Mouse (Mus musculus) G1E (cell line): ENCODE results near the gene Sox15. TPM values are rescaled to one million over a fixed set of nuclear protein-coding genes. Genes with fewer than 3 reads are reported as not detected.

ENCODE experiments used
- ATAC-seq: 2 replicates; pipeline ENCODE4 v1.8.0; 2016; ENCODE audit warnings: mild to moderate bottlenecking; ENCODE audit not compliant: insufficient number of reproducible peaks, poor library complexity, low FRiP score, severe bottlenecking; ENCODE audit errors: extremely low read depth
- DNase-seq: peaks from one replicate; pipeline ENCODE4 v3.0.0; 2012; ENCODE audit warnings: low spot score
- H3K27me3 ChIP-seq: 2 replicates; pipeline ENCODE4 v1.6.1; 2012; ENCODE audit warnings: mild to moderate bottlenecking, low read length, inconsistent platforms; ENCODE audit not compliant: insufficient read depth
- H3K36me3 ChIP-seq: replicated peaks from 2 replicates; pipeline ENCODE3; 2012; ENCODE audit warnings: mild to moderate bottlenecking, inconsistent platforms
- H3K4me1 ChIP-seq: 2 replicates; pipeline ENCODE4 v1.6.1; 2012; ENCODE audit warnings: low read depth, low read length, inconsistent platforms, mixed read lengths; ENCODE audit not compliant: insufficient read depth
- H3K4me3 ChIP-seq: 2 replicates; pipeline ENCODE4 v1.5.1; 2012; ENCODE audit warnings: low read depth, mild to moderate bottlenecking, inconsistent platforms, low read length, moderate library complexity, mixed read lengths
- H3K9me3 ChIP-seq: replicated peaks from 2 replicates; pipeline ENCODE4 v1.6.1; 2012; ENCODE audit warnings: inconsistent platforms
- CTCF ChIP-seq: IDR thresholded peaks from 2 replicates; pipeline ENCODE4 v1.5.1; 2012; ENCODE audit warnings: low read depth, low read length, inconsistent platforms, mixed read lengths
- GATA1 ChIP-seq: IDR thresholded peaks from 2 replicates; pipeline ENCODE4 v1.6.1; 2012; ENCODE audit warnings: borderline replicate concordance, low read length, inconsistent platforms, mixed read lengths
- GATA2 ChIP-seq: IDR thresholded peaks from 2 replicates; pipeline ENCODE4 v1.6.1; 2012; ENCODE audit warnings: low read depth, low read length, inconsistent platforms, borderline replicate concordance
- POLR2AphosphoS5 ChIP-seq: IDR thresholded peaks from 2 replicates; pipeline ENCODE4 v1.6.1; 2012; ENCODE audit warnings: low read depth, low read length, inconsistent platforms; ENCODE audit not compliant: insufficient replicate concordance
- TAL1 ChIP-seq: conservative IDR thresholded peaks from 2 replicates; pipeline ENCODE4 v1.6.1; 2012; ENCODE audit warnings: low read depth, low read length, inconsistent platforms, mixed read lengths
- polyA plus RNA-seq: library from polyadenylated mRNA; stranded (reverse); fragments of >175 nt; gene quantifications from 2 replicates; pipeline ENCODE4 v1.2.3, GENCODE M21; 2012
- total RNA-seq, 2 experiments: library from RNA; stranded (forward) in 1 of 2; stranded (reverse) in 1 of 2; fragments of 200-1000 nt in 1 of 2; fragments of >200 nt in 1 of 2; fragmentation: Nextera tagmentation in 1 of 2; gene quantifications; 2 replicates each; pipeline ENCODE4 v1.2.3; 2014 to 2017

Sox15 gene
- total RNA-seq (2014; fragmentation: Nextera tagmentation): 2.1 TPM in 1 of 2 replicates, not detected in the other
- total RNA-seq (2017): 0.17 TPM in 1 of 2 replicates, not detected in the other
- 0.20 and 0.36 TPM in 2 replicates for polyA plus RNA-seq

DNA sequence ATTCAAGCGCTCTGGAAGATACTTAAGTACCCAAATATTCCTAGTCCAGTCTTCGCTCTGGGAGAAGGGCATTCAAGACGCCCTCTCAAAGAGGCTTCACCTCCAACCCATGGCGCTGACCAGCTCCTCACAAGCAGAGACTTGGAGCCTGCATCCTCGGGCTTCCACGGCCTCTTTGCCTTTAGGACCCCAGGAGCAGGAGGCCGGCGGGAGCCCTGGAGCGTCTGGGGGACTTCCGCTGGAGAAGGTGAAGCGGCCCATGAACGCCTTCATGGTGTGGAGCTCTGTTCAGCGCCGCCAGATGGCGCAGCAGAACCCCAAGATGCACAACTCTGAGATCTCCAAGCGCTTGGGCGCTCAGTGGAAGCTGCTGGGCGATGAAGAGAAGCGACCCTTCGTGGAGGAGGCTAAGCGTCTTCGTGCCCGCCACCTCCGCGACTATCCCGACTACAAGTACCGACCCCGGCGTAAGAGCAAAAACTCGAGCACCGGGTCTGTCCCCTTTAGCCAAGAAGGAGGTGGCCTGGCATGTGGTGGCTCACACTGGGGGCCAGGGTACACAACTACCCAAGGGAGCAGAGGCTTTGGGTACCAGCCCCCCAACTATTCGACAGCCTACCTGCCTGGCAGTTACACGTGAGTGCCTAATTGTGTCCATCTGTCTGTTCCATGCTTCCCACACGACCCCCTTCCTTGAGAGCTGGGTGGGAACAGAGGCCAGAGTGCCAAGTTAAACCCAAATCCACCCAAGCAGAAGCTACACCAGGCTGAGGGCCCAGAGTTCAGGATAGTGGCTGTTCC, at the start of gene Sox15:
Sox15 (plus strand) TSS at position 51 of the 801 bp plus-strand sequence.
- H3K4me3 ChIP-seq: no peak within 1 kb of the TSS
- H3K4me1 ChIP-seq: peaks cover 59% of the 10 kb centered on the region
- ATAC-seq (no peak), DNase-seq (no peak)
- no peaks in the 10 kb centered on the region for H3K27me3 ChIP-seq
- H3K36me3 ChIP-seq: peaks cover 94% of the 10 kb centered on the region
- TF ChIP-seq GATA2: no peak
- H3K9me3 ChIP-seq: no peaks in the 10 kb centered on the region

DNA sequence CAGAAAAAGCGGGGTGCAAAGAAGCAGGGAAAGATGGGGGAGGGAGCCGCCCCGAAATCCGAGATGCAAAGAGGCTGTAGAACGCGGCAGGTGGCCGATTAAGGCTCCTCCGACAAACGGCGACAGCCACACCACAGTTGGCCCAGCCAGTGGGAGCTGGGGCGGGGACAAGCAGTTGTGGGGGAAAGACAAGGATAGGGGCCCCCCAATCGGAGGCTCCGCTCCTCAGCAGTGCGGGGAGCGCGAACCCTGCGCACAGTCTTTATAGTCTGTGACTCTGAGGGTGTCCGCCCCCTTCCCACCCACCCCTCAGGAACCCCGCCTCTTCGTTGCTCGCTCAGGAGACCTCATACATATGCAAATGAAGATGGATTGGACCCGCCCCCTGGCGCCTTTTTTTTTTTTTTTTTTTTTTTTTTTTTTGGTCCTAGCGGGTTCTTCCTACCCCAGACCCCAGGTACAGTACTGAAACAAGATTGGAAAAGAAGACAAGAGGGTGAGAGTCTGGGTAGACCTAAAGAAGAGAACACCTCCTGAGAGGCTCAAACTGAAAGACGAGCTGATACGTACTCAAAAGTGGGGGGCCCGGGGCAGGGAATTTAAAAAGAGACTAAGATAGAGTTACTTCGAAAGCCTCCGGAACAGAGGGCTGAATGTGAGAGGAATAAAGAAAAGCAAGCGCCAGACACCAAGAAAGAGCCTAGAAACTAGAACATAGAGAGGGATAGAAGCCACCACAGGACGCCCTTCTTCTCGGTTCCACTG, 49.2 kb upstream of the Sox15 start, which contains the start of gene Atp1b2:
Atp1b2 (minus strand) TSS at position 217 of the 765 bp plus-strand sequence.
- H3K4me1 ChIP-seq: peaks cover 90% of the 10 kb centered on the region

DNA sequence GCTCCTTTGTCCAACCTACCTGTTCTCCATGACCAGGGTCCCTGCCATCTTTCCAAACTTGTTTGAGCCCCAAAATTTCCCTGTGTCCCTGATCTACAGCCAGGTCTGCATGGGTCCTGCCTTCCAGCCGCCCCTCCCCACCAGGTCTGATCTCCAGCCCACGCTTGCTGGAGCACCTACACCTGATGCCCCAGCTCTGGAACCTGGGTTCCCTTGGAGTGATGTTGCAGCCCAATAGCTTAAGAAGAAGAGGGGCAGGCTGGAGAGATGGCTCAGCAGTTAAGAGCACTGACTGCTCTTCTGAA, 48.7 kb upstream of the Sox15 start:
- peaks cover 89% of the 10 kb centered on the region for H3K4me1 ChIP-seq
- DNase-seq: no peak

More for the DNA sequence above, 49.2 kb upstream of the Sox15 start, which contains the start of gene Atp1b2:
- no peaks in the 10 kb centered on the region for H3K9me3 ChIP-seq
- no peak for TF ChIP-seq TAL1
- peak; percentile 69; the same call in 1 of the 2 replicates for TF ChIP-seq POLR2AphosphoS5
- ATAC-seq (peak; percentile 79), DNase-seq (peak; percentile 89)
- H3K4me3 ChIP-seq: peak within 1 kb of the TSS; percentile 80
- H3K36me3 ChIP-seq: peaks cover 33% of the 10 kb centered on the region
- no peaks in the 10 kb centered on the region for H3K27me3 ChIP-seq

GRCm38 (mm10) chr11:69606832-69607231, 48.3 kb upstream of the Sox15 start:
- no peak overlapping the region; the same call in 1 of the 2 replicates for H3K4me3 ChIP-seq
- H3K27me3 ChIP-seq: no peaks in the 10 kb centered on the region
- DNase-seq (no peak), ATAC-seq (no peak)
- TF ChIP-seq CTCF (no peak), POLR2AphosphoS5 (no peak), GATA2 (no peak), GATA1 (no peak), TAL1 (no peak)
- H3K4me1 ChIP-seq: peaks cover 85% of the 10 kb centered on the region
- peaks cover 25% of the 10 kb centered on the region for H3K36me3 ChIP-seq
- H3K9me3 ChIP-seq: no peaks in the 10 kb centered on the region

More for the DNA sequence above, 48.7 kb upstream of the Sox15 start:
- TF ChIP-seq CTCF: no peak
- no peak for TF ChIP-seq POLR2AphosphoS5
- TF ChIP-seq GATA2: no peak
- TF ChIP-seq GATA1: no peak
- Histone ChIP-seq H3K9me3 (no peaks in the 10 kb centered on the region), H3K36me3 (peaks cover 29% of the 10 kb centered on the region), H3K4me3 (peak overlapping the region; percentile 68), H3K27me3 (no peaks in the 10 kb centered on the region)
- no peak for ATAC-seq

- TF ChIP-seq TAL1: no peak
- no peak for TF ChIP-seq GATA2
- no peak for TF ChIP-seq POLR2AphosphoS5
- no peak for TF ChIP-seq GATA1
- no peak for TF ChIP-seq CTCF
- no peak for DNase-seq
These were observed 46.6 kb upstream of the Sox15 start for GRCm38 (mm10) chr11:69608525-69608924.

GRCm38 (mm10) chr11:69609416-69609815, 45.7 kb upstream of the Sox15 start:
- no peak overlapping the region; the same call in 1 of the 2 replicates for H3K4me3 ChIP-seq
- TF ChIP-seq POLR2AphosphoS5 (no peak), GATA2 (no peak), GATA1 (no peak), TAL1 (no peak), CTCF (no peak)
- no peaks in the 10 kb centered on the region for H3K9me3 ChIP-seq
- no peaks in the 10 kb centered on the region for H3K36me3 ChIP-seq
- DNase-seq (no peak), ATAC-seq (no peak)
- peaks cover 78% of the 10 kb centered on the region for H3K4me1 ChIP-seq
- H3K27me3 ChIP-seq: no peaks in the 10 kb centered on the region; the same call in 1 of the 2 replicates

More at GRCm38 (mm10) chr11:69608525-69608924, 46.6 kb upstream of the Sox15 start:
- Histone ChIP-seq H3K4me3 (no peak overlapping the region), H3K36me3 (peaks cover 9% of the 10 kb centered on the region), H3K9me3 (no peaks in the 10 kb centered on the region), H3K27me3 (no peaks in the 10 kb centered on the region), H3K4me1 (peaks cover 79% of the 10 kb centered on the region)
- no peak for ATAC-seq
